Mouse (Mus musculus) kidney, postnatal 4 days (tissue): ENCODE measurements around the gene H2-DMb2.
"Not testable (repeated sequence)": the region's sequence is repeated elsewhere in the genome, so short reads cannot be mapped to it uniquely, and the experiment has no call there.

Experiments used
- DNase-seq, 2 experiments: peaks; one replicate each; pipeline ENCODE4 v3.0.0; 2021; ENCODE audit warnings: mixed read lengths in 2 of 2

Gene H2-DMb2

DNA sequence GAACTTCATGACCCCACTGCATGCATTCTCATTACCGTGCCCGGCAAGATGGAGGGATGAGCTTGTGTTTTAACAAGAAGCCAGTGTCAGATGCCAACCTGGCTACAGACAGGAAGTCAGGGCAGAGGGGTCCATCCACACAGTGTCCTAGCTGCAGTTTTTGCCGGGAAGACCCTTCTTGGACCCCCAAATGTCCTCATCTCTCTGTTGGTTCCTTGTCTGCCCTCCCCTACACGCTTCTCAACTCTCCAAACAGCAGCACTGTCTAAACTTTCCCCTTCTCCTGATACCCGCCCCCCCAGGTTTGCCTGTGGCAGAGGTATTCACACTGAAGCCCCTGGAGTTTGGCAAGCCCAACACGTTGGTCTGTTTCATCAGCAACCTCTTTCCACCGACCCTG lies 5.5 kb upstream of the H2-DMb2 start:
- DNase-seq = no peak

DNA sequence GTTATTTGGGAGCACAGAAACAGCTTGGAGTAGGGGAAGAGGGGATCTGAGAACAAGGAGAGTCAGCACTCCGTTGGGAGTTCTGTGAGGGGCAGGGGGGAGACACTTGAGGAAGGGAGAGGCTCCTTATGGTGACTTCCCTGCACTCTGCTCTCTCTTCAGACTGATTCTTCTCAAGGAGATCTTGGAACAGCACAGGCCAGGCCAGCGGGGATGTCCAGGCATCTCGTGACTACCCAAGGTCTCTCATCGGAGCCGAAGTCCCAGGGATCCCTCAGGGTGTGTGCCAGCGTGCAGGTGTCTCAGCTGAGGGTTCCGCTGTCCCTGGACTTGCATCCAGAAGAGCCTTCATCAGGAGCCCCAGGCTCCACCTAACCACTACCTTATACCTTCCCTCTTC lies 4.5 kb upstream of the H2-DMb2 start:
- no peak for DNase-seq

DNA sequence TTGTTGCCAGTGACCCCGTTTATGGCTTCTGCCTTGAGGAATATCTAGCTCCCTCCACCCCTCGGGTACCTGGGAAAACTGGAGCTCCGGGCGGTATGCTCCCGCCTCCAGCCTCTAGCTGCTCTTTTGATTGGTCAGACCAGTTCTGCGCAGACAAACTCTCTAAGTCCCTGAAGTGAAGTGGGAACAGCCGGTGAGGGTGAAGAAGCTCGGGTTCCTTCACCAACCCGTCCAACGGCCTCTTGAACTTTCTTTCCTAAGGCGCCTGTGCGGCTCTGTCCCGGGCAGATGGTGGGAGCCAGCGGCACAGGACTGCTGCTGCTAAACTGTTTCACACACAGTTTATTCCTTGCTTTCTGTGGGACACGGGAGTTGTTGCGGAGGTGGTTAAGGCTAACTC lies 3.7 kb upstream of the H2-DMb2 start:
- peak; percentile 60 to 69 for DNase-seq

DNA sequence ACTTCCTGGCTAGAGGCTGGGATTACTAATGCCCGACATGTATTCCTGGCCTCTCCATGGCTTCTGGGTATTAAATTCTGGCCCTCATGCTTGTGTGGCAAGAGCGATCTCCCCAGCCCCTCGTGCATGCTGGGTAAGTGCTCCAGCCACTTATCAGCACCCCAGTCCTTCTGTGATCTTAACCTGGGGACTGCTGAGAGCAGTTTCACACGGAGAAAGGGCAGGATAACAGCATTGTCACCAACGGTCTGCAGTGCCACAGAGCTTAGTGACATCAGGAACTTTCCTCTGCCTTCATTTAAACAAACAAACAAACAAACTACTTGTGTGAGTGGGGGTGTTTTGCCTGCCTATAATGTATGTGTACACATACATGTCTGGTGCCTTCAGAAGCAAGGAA lies 2.9 kb upstream of the H2-DMb2 start:
- DNase-seq = no peak

DNA sequence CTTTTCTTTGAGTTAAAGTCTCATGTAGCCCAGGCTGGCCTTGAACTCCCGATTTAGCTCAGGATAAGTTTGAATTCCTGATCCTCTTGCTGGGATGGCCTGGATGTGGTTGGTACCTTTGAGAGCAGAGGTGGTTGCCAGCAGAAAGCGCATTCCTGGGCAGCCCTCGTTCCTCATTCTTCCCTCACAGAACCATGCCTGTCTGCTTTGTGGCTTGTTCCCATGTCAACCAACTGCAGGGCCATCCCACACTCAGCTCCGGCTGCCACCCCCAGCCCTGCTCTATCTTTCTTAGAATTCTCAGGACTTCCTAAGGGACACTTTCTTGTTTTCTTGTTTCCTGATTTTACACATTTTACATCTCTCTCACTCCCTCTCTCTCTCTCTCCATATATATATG lies 1.7 kb upstream of the H2-DMb2 start:
- no peak for DNase-seq

DNA sequence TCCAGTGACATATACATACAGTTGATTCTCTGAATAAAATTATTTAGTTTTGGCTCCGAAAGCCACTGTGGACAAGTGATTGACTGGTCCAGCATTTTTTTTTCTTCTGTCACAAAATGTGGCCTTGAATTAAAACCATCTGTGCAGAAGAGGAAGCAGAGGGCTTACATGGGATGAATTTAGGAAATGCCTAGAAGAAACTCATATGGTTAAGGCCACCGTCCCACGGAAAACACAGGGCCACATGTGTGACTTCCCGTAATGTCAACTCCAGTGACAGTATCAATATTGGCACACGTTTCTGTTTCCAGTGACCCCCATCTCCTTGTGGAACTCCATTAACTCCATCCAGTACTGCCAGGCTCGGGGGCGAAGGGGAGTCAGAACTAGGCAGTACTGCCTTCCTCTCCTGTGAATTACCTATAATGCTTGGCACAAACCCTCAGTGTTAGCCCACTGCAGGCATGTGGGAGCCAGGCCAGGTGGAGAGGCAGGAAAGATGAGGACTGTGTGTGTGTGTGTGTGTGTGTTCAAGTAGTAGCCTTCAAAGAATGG lies 574 bp upstream of the H2-DMb2 start:
- no peak for DNase-seq

DNA sequence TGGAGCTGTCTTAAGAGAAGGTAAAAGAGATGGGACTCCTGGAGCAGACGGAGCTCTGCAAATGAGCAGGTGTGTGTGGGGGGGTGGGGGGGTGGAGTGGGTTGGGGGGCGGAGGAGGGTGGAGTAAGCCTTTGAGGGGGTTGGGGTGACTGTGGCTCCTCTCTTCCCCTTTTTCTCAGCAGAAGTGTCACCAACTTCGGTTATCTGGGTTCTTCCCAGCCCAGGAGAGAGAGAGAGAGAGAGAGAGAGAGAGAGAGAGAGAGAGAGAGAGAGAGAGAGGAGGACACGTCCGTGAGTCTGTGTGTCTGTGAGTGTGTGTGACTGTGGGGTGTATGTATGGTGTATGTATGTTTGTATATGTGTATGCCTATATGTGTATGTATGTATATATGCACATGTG lies 354 bp downstream of the H2-DMb2 start:
- DNase-seq = no peak

DNA sequence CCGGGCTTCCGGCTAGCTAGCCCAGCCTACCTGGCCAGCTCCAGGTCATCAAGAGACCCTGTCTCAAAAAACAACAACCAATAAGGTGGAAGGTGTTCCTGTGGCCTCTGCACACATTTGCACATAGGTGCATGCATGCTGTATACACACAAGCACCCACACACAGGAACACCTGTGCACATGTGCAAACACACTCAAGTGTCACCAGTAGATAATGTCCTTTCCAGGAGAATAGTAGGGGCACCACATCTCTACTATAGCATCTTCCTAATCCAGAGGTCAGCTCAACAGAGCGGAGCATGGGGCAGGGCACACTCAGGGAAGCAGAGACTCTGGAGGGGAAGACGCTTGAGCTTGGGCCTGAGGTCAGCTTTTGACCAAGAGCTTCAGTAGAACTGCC lies 1.1 kb downstream of the H2-DMb2 start:
- DNase-seq = not testable (repeated sequence)

DNA sequence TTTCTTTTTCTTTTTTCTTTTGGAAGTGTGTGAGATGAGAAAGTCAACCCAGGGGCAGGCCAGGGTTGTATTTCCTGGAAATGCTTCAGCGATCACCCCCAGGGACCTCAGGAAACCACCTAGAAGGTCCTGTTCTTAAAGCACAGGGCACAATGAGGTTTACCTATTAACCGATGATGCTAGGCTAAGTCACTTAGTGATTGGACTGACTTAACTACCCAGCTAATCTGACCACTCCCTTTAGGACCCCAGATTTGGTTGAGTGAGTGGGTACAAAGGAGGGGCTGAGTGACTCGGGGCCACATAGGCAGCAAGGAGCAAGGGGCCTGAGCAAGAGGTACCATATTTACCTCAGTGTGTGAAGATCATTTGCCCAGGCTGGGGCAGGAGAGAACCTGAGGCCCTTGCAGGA lies 1.9 kb downstream of the H2-DMb2 start:
- DNase-seq = peak in 1 of 2 experiments; percentile 29

DNA sequence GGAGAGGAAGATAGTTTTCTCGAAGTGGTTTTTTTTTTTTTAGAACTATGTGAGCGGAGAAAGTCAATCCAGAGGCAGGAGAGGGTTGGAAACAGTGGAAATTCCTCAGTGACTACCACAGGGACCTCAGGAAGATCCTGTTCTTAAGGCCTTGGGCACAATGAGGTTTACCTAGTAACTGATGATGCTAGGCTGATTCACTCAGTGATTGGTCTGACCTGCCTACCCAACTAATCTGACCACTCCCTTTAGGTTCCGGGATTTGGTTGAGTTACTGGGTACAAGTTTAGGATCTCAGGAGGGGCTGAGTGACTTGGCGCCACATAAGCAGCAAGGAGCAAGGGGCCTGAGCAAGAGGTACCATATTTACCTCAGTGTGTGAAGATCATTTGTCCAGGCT lies 9.8 kb downstream of the H2-DMb2 start, which contains the start of gene H2-DMb1:
TSS of gene H2-DMb1 (plus strand) at position 150 of the 400 bp plus-strand sequence.
- peak; percentile 31 to 68 for DNase-seq

DNA sequence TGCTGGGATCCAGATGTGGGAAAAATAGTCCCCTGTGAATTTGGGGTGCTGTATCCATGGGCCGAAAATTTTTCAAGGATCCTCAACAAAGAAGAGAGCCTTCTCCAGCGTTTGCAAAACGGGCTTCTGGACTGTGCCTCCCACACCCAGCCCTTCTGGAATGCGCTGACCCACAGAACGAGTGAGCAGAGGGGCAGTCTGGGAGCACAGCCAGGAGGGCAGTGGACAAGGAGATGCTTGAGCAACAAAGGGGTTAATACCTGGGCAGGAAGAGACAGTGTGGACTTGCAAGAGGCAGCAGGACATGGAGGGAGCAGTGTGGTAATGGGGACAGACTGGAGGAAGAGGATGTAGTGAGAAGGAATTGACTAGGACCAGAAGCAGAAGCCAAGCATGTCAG lies 12.4 kb downstream of the H2-DMb2 start:
- peak; percentile 18 to 58 for DNase-seq

DNA sequence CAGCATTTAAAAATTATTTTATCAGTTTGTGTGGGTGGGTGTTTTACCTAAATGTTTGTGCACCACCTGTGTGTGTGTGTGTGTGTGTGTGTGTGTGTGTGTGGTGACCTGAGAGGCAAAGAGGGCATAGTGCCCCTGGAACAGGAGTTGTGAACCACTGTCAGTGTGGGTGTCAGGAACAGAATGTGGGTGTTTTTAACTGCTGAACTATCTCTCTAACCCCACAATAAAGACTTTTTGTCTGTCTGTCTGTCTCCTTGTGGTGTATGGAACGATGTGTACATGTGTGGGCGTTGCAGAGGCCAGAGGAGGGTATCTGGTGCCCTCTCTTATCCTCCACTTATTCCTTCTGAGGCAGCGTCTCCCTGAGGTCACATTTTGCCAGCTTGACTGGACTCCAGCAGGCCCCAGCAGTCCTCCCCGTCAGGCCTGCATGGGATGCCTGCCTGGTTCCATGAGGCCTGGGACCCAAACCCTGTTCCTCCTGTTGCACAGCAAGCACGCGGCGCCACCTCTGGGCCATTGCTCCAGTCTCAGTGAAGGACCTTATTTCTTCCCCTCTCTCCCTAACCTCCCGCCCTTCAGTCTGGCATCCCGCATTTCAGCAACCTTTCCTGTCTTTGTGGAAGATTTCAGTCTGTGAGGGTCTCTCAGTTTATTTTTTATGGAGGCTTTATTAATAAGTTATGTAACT lies 21.2 kb downstream of the H2-DMb2 start:
- DNase-seq = peak; percentile 61 to 72

DNA sequence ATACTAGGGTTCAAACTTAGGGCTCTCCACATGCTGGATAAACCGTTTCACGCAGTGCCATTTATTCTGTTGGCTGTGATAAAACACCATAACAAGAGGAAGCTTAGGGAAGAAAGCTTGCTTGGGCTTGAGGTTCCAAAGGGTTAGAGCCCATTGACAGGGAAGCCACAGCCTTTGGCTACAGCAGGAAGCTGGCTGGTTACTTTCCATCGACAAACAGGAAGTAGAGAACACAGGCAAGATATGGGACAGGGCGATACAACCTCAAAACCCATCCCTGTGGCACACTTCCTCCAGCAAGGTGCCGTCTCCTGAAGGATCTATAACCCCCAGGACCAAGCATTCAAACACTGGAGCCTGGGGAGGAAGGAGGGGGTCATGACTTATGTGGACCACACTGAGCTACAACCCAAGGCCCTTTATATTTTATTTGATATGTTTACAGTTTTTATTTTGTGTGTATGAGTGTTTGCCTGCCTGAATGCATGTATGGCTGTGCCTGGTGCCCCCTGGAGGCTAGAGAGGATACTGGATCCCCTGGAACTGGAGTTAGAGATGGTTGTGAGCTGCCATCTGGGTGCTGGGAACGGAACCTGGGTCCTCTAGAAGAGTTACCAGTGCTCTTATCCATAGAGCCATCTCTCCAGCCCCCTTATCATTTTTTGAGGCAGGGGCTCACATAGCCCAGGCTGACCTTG lies 22.1 kb downstream of the H2-DMb2 start:
- DNase-seq = peak in 1 of 2 experiments; percentile 23

DNA sequence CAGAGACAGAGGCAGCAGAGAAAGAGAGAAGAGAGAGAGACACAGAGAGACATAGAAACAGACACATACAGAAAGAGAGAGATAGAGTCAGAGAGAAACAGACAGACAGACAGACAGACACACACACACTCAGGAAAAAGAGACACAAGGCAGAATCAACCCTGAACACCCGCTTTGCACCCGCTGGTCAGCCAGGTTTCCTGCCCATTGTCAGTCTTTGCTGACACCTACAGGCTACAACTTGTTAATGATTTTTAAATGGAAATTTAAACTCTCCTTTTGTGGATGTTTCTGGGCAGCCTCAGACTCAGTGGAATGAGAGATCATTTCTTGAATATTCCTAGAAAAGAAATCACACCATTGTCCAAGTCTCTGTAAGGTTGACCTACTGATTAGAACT lies 26.2 kb downstream of the H2-DMb2 start:
- peak; percentile 60 to 75 for DNase-seq

DNA sequence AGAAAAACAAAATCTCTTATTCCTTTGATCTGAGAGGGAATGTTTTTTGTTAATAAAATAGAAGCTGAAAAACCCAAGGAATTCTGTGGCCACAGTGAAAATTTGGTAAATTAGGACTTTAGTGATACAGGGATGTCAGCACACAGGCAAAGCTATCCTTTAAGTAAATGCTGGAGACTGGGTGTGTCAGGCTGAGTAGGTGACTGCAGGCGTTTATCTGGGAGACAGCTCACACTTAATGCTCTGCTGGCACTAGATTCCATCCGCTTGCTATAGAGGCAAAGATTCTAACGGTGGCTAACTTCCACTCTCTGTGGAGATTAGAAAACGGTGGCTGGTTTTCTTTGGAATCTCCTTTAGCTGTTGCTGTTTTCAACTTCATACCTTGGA lies 27.4 kb downstream of the H2-DMb2 start:
- DNase-seq = no peak

DNA sequence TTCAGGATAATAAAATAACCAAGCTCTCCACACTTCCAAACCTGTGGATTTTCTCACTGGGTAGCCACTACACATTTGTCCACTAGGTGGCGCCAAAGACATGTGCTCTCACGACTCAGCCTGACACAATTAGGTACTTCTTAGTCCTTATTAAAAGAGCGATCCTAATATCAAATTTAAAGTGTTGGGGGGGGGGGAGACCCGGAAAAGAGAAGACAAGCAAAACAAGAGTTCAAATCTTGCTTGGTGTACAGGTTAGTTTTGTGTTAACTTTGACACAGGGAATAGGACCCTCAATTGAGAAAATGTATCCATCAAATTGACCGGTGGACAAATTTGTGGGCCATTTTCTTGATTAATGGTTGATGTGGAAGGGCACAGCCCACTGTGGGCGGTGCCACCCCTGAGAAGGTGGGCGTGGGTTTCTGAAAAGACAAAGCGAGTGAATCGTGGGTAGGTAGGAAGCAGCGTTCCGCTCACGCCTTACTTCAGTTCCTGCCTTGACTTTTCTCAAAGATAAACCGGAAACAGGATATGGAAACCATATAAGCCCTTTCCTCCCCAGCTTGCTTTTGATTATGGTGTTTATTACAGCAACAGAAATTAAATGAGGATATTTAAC lies 27.9 kb downstream of the H2-DMb2 start:
- peak; percentile 87 to 89 for DNase-seq

DNA sequence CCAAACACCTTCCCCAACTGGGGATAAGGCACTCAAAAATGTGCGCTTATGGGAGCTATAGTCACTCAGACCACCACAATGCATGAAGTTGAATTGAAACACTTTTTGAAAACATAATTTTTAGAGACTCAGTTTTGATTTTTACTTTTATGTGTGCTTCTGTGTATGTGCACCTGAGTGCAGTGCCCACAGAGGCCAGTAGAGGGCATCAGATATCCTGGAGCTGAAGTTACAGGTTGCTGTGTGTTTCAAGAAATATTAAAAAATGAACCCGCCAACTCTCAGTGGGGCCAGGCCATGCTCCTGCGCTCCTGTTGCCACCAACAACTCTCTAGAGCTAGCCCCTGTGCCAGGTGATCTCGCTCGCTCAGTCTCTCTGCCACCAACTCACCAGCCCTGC lies 29.4 kb downstream of the H2-DMb2 start:
- no peak for DNase-seq

DNA sequence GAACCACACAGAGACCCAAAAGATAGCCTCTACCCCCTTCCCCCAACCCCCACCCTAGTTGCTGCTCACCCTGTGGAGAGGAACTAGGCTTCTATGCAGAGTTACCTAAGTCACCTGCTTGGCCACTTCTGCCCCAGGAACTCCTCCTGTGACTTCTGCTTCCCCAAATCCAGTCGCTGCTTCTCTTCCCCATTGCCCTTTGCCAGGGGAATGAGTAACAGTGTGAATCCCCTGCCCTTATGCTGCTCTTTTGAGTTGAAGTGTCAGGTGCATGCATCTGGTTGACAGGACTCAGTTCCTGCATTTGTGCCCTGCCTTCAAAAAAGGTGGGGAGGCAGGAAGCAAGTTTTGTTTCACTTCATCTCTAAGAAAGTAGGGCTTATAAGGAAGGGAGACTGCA lies 31.0 kb downstream of the H2-DMb2 start:
- DNase-seq = no peak

DNA sequence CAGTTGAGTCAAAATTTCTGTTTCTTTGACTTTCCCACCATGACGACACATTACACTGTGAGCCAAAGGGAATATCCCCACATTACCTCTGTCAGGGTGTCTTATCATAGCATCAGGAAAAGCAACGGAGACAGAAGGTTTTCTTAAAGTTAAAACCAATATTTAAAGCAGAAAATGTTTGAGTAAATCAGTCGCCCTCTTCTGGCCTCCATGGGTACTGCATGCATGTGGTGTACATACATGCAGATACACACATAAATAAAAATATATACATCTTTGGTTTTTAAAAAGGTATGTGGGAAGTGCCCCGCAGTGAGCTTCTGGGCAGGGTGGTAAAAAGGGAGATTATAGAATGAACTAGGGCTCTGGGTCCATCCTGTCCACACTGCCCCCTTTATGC lies 34.1 kb downstream of the H2-DMb2 start:
- DNase-seq = no peak

DNA sequence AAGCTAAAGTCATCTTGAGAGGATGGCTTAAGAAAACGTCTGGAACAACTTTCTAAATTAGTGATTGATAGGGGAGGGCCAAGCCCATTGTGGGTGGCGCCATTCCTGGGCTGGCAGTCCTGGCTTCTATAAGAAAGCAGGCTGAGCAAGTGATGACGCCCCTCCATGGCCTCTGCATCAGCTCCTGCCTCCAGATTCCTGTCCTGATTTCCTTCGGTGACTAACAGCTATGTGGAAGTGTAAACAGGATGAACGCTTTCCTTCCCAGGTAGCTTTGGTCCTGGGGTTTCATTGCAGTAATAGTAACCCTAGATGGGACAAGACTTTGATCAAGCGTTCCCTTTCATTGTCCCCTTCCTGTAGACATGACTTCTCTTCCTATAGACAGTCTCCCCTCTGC lies 35.9 kb downstream of the H2-DMb2 start:
- no peak for DNase-seq

DNA sequence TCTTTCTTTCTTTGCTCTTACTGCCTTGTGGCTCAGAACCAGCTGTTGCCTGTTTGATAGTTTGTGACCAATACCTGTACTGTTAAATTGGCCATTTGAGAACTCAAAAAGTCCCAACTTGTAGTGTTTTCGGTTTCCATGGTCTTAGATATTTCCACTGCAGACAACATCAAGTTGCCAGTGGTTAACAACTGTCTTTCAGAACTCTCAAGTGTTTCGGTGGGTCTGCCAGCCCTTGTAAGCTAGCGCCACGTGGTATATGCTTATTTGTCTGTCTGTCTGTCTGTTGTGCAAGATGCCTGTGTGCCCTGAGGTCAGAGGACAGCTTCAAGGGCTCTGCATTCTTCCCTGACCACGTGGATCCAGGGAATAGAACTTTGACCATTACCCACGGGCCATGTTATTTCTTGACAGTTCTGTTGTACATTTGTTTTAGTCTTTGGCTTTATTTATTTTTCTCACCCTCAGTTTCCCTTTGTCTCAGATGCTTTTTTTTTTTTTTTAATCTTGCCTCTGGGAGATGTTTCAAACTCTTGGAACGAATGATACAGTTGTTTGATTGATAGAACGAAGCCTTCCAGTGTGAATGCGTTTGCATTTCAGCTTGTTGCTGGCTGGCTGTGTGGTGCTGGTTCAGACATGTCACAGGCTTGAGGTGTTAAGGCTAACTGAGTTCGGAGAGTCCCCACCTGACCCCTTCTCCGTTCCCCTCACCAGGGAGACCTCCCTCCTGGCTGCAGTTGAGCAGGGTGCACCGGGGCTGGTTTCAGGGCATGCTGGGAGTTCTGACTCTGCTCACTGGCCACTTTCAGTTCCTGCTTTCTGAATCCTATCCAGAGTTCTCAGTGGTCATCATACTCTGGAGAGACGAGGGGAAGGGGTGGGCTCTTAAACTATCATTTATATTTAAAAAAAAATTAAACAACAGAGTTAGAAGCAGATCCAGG lies 37.1 kb downstream of the H2-DMb2 start:
- no peak for DNase-seq

DNA sequence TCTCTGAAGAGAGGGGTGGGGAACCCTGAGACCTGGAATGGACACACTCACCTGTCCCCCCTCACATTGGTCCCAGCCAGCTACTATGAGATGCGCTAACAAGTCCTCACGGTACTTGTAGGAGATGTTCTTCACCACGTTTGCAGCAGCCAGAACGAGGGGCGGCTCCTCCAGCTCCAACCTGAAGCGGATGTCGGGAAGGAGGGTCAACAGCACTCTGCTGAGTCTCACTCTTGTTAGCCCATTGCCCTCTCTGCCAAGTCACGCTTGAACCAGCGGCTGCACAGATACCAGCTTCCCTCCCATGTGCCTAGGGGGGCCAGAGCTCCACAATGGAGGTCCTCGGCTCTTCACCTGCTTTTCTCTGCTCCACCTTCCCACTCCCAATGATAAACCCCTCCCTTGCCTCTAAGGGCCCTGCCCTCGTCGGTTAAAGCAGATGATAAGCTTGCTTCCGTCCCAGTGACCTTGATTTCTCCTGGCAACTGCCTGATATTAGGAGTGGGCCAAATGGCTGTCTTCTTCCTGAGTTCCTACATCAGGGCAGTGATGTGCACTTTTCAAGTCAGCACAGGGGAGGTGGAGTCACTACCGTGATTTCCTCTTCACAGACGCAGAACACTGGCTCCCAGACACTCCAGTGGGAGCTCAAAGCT lies 40.6 kb downstream of the H2-DMb2 start:
- no peak for DNase-seq
